Mouse (Mus musculus) E14TG2a.4 (cell line): ENCODE data around the gene Spns3.

ENCODE experiments used
- CTCF ChIP-seq: conservative IDR thresholded peaks from 2 replicates; pipeline ENCODE4 v1.5.1; 2014; ENCODE audit warnings: low read length
- NANOG ChIP-seq: IDR thresholded peaks from 2 replicates; pipeline ENCODE4 v1.6.1; 2014; ENCODE audit warnings: borderline replicate concordance, low read length, mixed read lengths
- POU5F1 ChIP-seq: IDR thresholded peaks from 2 replicates; pipeline ENCODE4 v1.6.1; 2014; ENCODE audit warnings: low read length, borderline replicate concordance

- TF ChIP-seq CTCF (no peak), POU5F1 (no peak), NANOG (no peak)
Measured at GRCm38 (mm10) chr11:72566304-72566703, 16.0 kb upstream of the Spns3 start.
